Mouse (Mus musculus) limb, embryonic 14.5 days (tissue): ENCODE results near the gene Psma5. TPM values are rescaled to one million over a fixed set of nuclear protein-coding genes. Genes with fewer than 3 reads are reported as not detected.
"Not testable (repeated sequence)": the region's sequence is repeated elsewhere in the genome, so short reads cannot be mapped to it uniquely, and the experiment has no call there.

Source experiments
- ATAC-seq: fragments of 200-750 bp; cut with Nextera tagmentation; 2 replicates; pipeline ENCODE4 v1.8.0; 2017; ENCODE audit warnings: low read depth, moderate number of reproducible peaks, moderate TSS enrichment; ENCODE audit not compliant: low FRiP score
- DNase-seq: peaks from one replicate; pipeline ENCODE4 v3.0.0-alpha.2; 2015; ENCODE audit warnings: low spot score
- H3K27ac ChIP-seq: fragments of 300-500 bp; sonication (generic); replicated peaks from 2 replicates; pipeline ENCODE4 v1.5.1; 2014; ENCODE audit warnings: low read depth, mild to moderate bottlenecking, low read length, moderate library complexity, mixed read lengths
- H3K27me3 ChIP-seq: fragments of 300-500 bp; sonication (generic); 2 replicates; pipeline ENCODE4 v1.6.1; 2014; ENCODE audit warnings: low read length, mixed read lengths; ENCODE audit not compliant: control insufficient read depth, insufficient read depth
- H3K36me3 ChIP-seq: fragments of 300-500 bp; sonication (generic); 2 replicates; pipeline ENCODE4 v1.6.1; 2014; ENCODE audit warnings: mild to moderate bottlenecking, low read length, moderate library complexity, mixed read lengths; ENCODE audit not compliant: control insufficient read depth, insufficient read depth
- H3K4me1 ChIP-seq: fragments of 300-500 bp; sonication (generic); 2 replicates; pipeline ENCODE4 v1.6.1; 2014; ENCODE audit warnings: antibody characterized with exemption, low read length, mixed read lengths; ENCODE audit not compliant: control insufficient read depth, insufficient read depth
- H3K4me2 ChIP-seq: fragments of 300-500 bp; sonication (generic); replicated peaks from 2 replicates; pipeline ENCODE4 v1.6.1; 2014; ENCODE audit warnings: low read depth, mild to moderate bottlenecking, low read length, moderate library complexity; ENCODE audit not compliant: severe bottlenecking
- H3K4me3 ChIP-seq: fragments of 300-500 bp; sonication (generic); replicated peaks from 2 replicates; pipeline ENCODE4 v1.5.1; 2014; ENCODE audit warnings: low read length
- H3K9ac ChIP-seq: fragments of 300-500 bp; sonication (generic); 2 replicates; pipeline ENCODE4 v1.6.1; 2014; ENCODE audit warnings: mild to moderate bottlenecking, low read depth, low read length, moderate library complexity; ENCODE audit not compliant: severe bottlenecking
- H3K9me3 ChIP-seq: fragments of 300-500 bp; sonication (generic); 2 replicates; pipeline ENCODE4 v1.6.1; 2016; ENCODE audit warnings: low read length; ENCODE audit not compliant: control insufficient read depth
- POLR2A ChIP-seq: fragments of 200-500 bp; IDR thresholded peaks from 2 replicates; pipeline ENCODE4 v1.8.0; 2012; ENCODE audit warnings: inconsistent platforms, mild to moderate bottlenecking, moderate library complexity, borderline replicate concordance; ENCODE audit not compliant: insufficient read depth, insufficient read length; ENCODE audit errors: extremely low read depth
- WGBS: fragments of 180-500 bp; shearing (Covaris S2); extraction: QIAGEN DNeasy Blood & Tissue Kit; methylation state at CpG from one replicate; pipeline ENCODE4 v1.1.7; 2014; 5-methylcytosine and 5-hydroxymethylcytosine counted together
- polyA plus RNA-seq, 2 experiments: library from polyadenylated mRNA; depleted of rRNA in 1 of 2; stranded (reverse) in 1 of 2; unstranded in 1 of 2; fragments of >200 nt; fragmentation: Nextera tagmentation in 1 of 2; extraction: Ambion mirVana in 1 of 2; gene quantifications; 2 replicates each; pipeline versions ENCODE4 v1.2.1 to v1.2.3; 2012 to 2014

Psma5 gene
- polyA plus RNA-seq, 2 experiments, result 177 to 312 TPM

DNA sequence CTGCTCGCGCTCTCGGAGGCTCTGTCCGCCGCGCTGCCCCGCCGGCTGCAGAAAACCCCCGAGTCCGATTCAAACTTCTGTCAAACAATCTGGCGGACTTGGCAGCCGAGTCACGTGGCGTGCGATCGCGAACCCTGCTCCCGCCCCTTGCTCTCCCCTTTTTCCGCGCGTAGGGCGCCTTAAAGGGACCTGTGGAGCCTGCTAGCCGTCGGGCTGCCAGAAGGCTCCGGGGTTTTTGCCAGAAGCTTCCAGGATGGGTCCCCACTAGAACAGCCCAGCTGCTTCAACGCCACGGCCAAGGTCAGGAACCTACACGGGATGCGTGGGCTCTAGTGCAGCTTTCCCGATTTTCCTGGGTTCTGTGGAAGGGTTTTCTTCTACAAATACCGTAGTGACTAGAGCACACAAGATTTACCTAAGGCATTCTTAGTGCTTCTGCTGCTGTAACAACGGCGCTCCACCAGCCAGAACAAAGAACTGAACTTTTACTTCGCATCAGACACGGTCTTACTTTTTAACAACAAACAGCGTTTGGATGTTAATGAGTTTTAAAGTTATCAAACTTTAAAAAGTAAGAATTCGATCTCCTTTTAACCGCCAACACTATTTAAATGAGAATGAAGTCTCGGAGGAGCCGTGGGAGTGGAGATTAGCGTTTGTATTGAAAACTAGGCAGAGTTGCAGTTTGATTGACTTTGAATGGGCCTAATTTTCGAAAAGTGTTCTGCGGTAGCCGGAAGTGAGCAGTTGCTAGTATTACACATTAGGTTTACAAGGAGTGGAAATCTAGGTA, 30.0 kb upstream of the Psma5 start, which contains the start of gene Sypl2:
TSS of gene Sypl2 (minus strand) at position 91 of the 793 bp plus-strand sequence.
- H3K4me2 ChIP-seq, result peak within 1 kb of the TSS; percentile 80
- no peak for TF ChIP-seq POLR2A
- H3K27me3 ChIP-seq, result peaks cover 42% of the 10 kb centered on the region
- ATAC-seq, result peak; percentile 70; the same call in 1 of the 2 replicates
- peak within 1 kb of the TSS; percentile 45 for H3K4me3 ChIP-seq
- H3K4me1 ChIP-seq, result peaks cover 7% of the 10 kb centered on the region
- H3K27ac ChIP-seq, result 0 out of 2 replicates have a peak within 1 kb of the TSS, but pooled peaks have one; percentile 20
- peak within 1 kb of the TSS; percentile 53 for H3K9ac ChIP-seq
- H3K9me3 ChIP-seq, result no peaks in the 10 kb centered on the region
- H3K36me3 ChIP-seq, result no peaks in the 10 kb centered on the region
- WGBS, result 4% methylated on average over 42 of the region's 44 CpGs
- peak; percentile 56 for DNase-seq

DNA sequence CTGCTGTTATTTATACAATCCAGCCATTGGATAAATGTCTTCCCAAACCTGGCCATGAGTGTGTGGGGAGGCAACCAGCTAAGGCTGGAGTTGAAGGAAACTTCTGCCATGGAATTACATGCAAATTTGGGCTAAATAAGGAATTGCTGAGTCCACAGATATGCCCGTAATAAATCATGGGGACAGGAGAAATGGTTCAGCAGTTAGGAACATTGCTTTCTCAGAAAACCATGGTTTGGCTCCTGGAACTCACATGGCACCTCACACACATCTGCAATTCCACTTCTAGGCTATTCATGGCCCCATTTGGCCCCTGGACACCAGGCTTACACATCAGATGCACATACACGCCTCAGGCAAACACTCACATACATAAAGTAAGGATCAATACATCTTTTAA, 29.2 kb upstream of the Psma5 start:
- ATAC-seq (no peak), DNase-seq (no peak)
- Histone ChIP-seq H3K4me2 (no peak overlapping the region; the same call in 1 of the 2 replicates), H3K27ac (no peak overlapping the region), H3K9ac (no peak overlapping the region), H3K4me1 (peaks cover 7% of the 10 kb centered on the region), H3K9me3 (no peaks in the 10 kb centered on the region), H3K27me3 (peaks cover 39% of the 10 kb centered on the region), H3K4me3 (no peak overlapping the region), H3K36me3 (no peaks in the 10 kb centered on the region)
- TF ChIP-seq POLR2A, result no peak
- WGBS, result 73% methylated on average over 2 of the region's 2 CpGs

DNA sequence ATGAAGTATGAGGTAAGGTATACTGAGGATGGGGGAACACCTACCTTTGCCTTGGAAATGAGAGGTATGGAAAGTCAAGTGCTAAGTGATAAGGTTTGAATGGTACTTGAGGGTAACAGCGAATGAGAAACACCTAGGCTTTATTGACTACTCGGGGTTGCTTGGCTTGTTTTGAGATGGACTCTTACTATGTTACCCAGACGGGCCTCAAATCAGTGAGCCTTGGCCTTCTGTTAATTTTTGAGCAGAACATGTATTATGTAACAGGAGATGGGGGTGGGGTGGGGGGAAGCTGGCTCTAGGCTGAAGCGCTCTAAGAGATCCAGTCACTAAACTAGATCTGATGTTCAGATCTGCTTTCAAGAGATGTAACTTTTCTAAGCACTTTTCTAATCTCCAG, 25.1 kb upstream of the Psma5 start:
- DNase-seq (no peak), ATAC-seq (no peak)
- WGBS, result 89% methylated on average over 4 of the region's 4 CpGs
- H3K36me3 ChIP-seq, result no peaks in the 10 kb centered on the region
- H3K4me3 ChIP-seq, result no peak overlapping the region
- no peak for TF ChIP-seq POLR2A
- no peak overlapping the region for H3K9ac ChIP-seq
- no peaks in the 10 kb centered on the region for H3K9me3 ChIP-seq
- H3K4me1 ChIP-seq, result no peaks in the 10 kb centered on the region
- H3K4me2 ChIP-seq, result no peak overlapping the region
- H3K27me3 ChIP-seq, result peaks cover 9% of the 10 kb centered on the region
- no peak overlapping the region for H3K27ac ChIP-seq

DNA sequence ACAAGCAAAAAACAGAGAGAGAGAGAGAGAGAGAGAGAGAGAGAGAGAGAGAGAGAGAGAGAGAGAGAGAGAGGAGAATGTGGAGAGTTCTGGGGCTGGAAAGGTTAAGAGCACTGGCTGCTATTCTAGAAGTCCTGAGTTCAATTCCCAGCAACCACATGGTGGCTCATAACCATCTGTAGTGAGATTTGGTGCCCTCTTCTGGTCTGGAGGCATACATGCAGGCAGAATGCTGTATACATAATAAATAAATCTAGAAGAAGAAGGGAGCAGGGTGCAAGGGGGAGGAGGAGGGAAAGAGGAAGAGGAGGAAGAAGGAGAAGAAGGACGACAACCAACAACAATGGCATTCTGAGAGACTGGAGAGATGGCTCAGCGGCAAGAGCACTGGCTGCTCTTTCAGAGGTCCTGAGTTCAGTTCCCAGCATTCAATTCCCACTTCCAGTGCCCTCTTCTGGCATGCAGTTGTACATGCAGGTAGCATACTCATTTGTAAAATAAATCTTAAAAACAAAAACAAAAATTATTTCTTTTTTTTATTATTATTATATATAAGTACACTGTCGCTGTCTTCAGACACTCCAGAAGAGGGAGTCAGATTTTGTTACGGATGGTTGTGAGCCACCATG, 19.1 kb upstream of the Psma5 start:
- not testable (repeated sequence) for H3K27ac ChIP-seq, H3K36me3 ChIP-seq, ATAC-seq, DNase-seq, H3K9me3 ChIP-seq, H3K27me3 ChIP-seq, H3K4me2 ChIP-seq, H3K4me3 ChIP-seq, H3K9ac ChIP-seq, H3K4me1 ChIP-seq
- 85% methylated on average over 4 of the region's 4 CpGs for WGBS

DNA sequence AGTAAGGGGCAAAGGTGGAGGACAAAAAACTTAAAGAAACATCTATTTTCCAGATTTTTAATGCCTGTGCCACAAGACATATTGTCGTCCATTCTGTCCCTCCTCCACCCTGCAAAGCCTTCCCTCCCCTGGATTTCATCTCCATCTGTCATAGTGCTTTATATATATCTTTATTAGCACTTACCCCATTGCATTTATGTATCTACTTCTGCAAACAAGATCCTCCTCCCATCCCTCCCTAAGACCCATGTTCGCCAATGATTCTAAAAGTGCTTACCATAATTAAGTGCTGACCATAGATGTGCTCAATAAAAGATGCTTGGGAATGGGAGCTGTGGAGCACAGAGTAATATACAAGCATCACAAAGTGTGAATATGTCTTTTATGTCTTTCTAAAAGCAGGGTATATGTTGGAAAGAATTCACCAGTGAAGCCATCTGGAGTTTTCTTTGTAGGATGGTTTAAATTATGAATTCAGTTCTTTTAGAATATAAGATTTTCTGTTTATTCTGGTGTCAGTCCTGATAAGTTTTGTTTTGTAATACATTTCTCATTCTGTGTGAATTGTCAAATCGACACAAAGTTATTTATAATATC, 15.4 kb upstream of the Psma5 start:
- H3K4me1 ChIP-seq, result no peaks in the 10 kb centered on the region
- DNase-seq (no peak), ATAC-seq (no peak)
- H3K4me2 ChIP-seq, result no peak overlapping the region
- no peaks in the 10 kb centered on the region for H3K9me3 ChIP-seq
- H3K4me3 ChIP-seq, result no peak overlapping the region
- H3K36me3 ChIP-seq, result no peaks in the 10 kb centered on the region
- no peaks in the 10 kb centered on the region for H3K27me3 ChIP-seq
- no peak overlapping the region for H3K27ac ChIP-seq
- H3K9ac ChIP-seq, result no peak overlapping the region
- TF ChIP-seq POLR2A, result no peak
- WGBS, result 89% methylated on average over 3 of the region's 3 CpGs
